Mouse (Mus musculus) small intestine, adult 2 months (tissue): ENCODE measurements around the gene Ctcfl.

Experiments
- CTCF ChIP-seq: fragments of 200-500 bp; IDR thresholded peaks from 2 replicates; pipeline ENCODE4 v1.5.1; 2012; ENCODE audit warnings: low read depth, mild to moderate bottlenecking, control low read depth, inconsistent platforms, low read length, moderate library complexity, mixed read lengths; ENCODE audit not compliant: insufficient replicate concordance, insufficient read length; ENCODE audit errors: extremely low read depth
- POLR2A ChIP-seq: fragments of 200-500 bp; IDR thresholded peaks from 2 replicates; pipeline ENCODE4 v1.6.1; 2012; ENCODE audit warnings: low read depth, mild to moderate bottlenecking, control low read depth, inconsistent platforms, low read length, moderate library complexity

DNA sequence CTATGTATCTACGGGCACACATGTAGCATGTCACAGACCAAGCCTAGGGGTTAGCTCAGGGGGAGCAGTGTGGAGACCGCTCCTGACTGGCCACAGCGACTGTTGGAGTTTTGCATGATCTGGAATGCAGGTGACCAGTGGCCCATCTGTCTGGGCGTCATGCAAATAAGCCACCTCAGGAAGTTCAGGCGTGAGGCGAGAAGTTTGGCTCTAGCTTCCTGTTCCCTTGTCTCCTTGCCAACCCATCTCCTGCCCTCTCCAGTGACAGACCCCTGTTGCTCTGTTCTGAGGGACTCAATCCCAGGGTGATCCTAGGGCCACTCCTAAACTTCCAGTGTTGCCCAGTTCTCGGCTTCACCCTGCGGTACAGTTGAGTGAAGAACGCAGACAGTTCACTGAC, 58.9 kb downstream of the Ctcfl start:
- no peak for TF ChIP-seq CTCF
- TF ChIP-seq POLR2A, result no peak
